Mouse (Mus musculus): ENCODE measurements around the gene Phactr1. TPM values are rescaled to one million over a fixed set of nuclear protein-coding genes. Genes with fewer than 3 reads are reported as not detected.

Phactr1 gene
- 0.08 TPM for polyA plus RNA-seq (2021)

DNA sequence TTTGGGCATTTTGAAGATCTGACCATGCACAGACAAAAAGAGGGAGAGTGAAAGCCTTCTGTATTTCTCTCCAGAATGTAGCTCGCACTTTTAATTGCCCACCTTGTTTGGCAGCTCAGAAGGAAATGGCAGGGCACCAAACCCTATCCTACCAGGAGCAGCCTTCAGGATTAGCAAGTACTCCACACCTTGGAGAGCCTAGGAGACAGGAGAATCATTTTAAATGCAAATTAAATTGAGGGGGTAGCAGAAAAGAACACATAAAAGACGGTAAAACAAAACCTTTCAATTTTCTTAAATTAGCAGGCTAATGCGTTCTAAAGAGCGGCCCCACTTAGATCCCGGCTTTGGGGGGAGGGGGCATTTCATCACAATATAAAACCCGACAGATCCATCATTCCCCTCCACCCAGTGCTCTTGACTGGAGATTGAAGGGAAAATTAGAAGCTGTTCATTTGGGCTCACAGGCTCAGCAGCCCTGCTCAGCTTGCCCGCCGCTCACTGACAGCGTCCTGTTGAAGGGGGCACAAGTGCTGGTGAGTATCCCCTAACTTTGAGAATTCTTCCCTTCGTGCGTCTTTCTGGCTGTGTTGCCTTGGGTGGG is at the start of gene Phactr1:
TSS of gene Phactr1 (plus strand) at position 233 of the 604 bp plus-strand sequence.
- no peak for TF ChIP-seq CTCF (IDR thresholded peaks at IDR 0.05)
- in situ Hi-C loops (cut with MboI; ENCODE audit: low pct_unique_long_range_greater_than_20kb), result no loop called here
- ChIA-PET POLR2A (no interaction called here), CTCF (interaction anchor here (1.2 kb wide), 1 partner anchor 13 kb away, joined by 4 read pairs; no protein-coding TSS in a partner anchor)
- H3K27me3 ChIP-seq, result peaks cover 48% of the 10 kb centered on the region
- ATAC-seq (no peak), DNase-seq (ENCODE audit: low read depth, low spot score) (no peak)

- CTCF ChIA-PET, result no interaction called here
- DNase-seq (ENCODE audit: low read depth, low spot score), result no peak
- POLR2A ChIA-PET, result interaction anchor here (0.7 kb wide), 1 partner anchor 36 kb away, joined by 3 read pairs; no protein-coding TSS in a partner anchor
- in situ Hi-C loops (cut with MboI; ENCODE audit: low pct_unique_long_range_greater_than_20kb), result no loop called here
- ATAC-seq, result no peak
- TF ChIP-seq CTCF (IDR thresholded peaks at IDR 0.05), result no peak
- H3K27me3 ChIP-seq, result peaks cover 46% of the 10 kb centered on the region
These were observed 45.5 kb upstream of the Phactr1 start for GRCm38 (mm10) chr13:42634908-42635307.

GRCm38 (mm10) chr13:42650228-42650627 is 30.2 kb upstream of the Phactr1 start:
- no peak for ATAC-seq
- no peak for DNase-seq (ENCODE audit: low read depth, low spot score)
- in situ Hi-C loops (cut with MboI; ENCODE audit: low pct_unique_long_range_greater_than_20kb), result no loop called here
- peaks cover 26% of the 10 kb centered on the region for H3K27me3 ChIP-seq
- ChIA-PET POLR2A (no interaction called here), CTCF (interaction anchor here (1.3 to 1.5 kb wide), 2 partner anchors 11 to 14 kb away, joined by 4 to 5 read pairs; no protein-coding TSS in a partner anchor)
- TF ChIP-seq CTCF (IDR thresholded peaks at IDR 0.05), result no peak

DNA sequence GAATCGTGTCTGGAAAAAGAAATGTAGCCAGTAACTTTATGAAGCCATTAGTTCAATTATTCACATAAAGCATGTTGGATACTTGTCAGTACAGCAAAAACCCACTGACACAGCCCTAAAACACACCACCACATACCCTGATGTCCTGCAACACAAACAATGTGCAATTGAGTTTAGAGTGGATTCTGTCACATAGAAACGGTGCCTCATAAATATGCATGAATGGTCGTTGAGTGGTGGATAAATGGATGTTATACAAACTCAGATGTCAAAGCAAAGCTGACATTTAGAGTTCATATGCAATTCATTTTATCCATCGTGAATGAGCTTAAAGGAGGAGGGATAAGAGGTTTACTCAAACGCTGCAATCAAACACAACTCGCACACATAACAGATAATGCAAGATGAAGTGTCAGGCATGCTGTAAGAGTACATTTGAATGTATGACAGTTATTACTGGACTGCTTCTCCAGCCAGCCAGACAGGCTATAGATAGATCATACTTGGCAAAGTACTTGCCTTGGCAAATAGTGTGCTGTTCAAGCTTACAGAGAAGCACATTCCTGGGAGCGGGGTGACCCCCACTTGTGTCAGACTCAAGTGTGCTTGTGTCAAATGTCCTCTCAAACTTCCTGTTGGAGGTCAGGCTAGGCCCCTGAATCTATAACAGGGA is 23.6 kb upstream of the Phactr1 start:
- no peak for TF ChIP-seq CTCF (IDR thresholded peaks at IDR 0.05)
- POLR2A ChIA-PET, result no interaction called here
- in situ Hi-C loops (cut with MboI; ENCODE audit: low pct_unique_long_range_greater_than_20kb), result no loop called here

GRCm38 (mm10) chr13:42671651-42672290 is 8.7 kb upstream of the Phactr1 start:
- in situ Hi-C loops (cut with MboI; ENCODE audit: low pct_unique_long_range_greater_than_20kb), result no loop called here
- CTCF ChIA-PET, result no interaction called here
- TF ChIP-seq CTCF (IDR thresholded peaks at IDR 0.05), result no peak
- DNase-seq (ENCODE audit: low read depth, low spot score) (no peak), ATAC-seq (no peak)
- peaks cover 9% of the 10 kb centered on the region for H3K27me3 ChIP-seq
- POLR2A ChIA-PET, result interaction anchor here (1.0 kb wide), 1 partner anchor 37 kb away, joined by 3 read pairs; no protein-coding TSS in a partner anchor

More for the DNA sequence above, 23.6 kb upstream of the Phactr1 start:
- CTCF ChIA-PET, result interaction anchor here (0.6 to 1.6 kb wide), 6 partner anchors 10 to 166 kb away, joined by 3 to 6 read pairs (median 3); no protein-coding TSS in a partner anchor
- ATAC-seq, result no peak
- DNase-seq (ENCODE audit: low read depth, low spot score), result no peak
- H3K27me3 ChIP-seq, result peaks cover 12% of the 10 kb centered on the region

- in situ Hi-C loops (cut with MboI; ENCODE audit: low pct_unique_long_range_greater_than_20kb), result no loop called here
- TF ChIP-seq CTCF (IDR thresholded peaks at IDR 0.05), result no peak
- ATAC-seq, result no peak
- ChIA-PET CTCF (no interaction called here), POLR2A (no interaction called here)
- H3K27me3 ChIP-seq, result peaks cover 45% of the 10 kb centered on the region
- DNase-seq (ENCODE audit: low read depth, low spot score), result no peak
These were observed 876 bp downstream of the Phactr1 start for GRCm38 (mm10) chr13:42681299-42681698.

- ATAC-seq, result no peak
- TF ChIP-seq CTCF (IDR thresholded peaks at IDR 0.05), result no peak
- in situ Hi-C loops (cut with MboI; ENCODE audit: low pct_unique_long_range_greater_than_20kb), result no loop called here
- peaks cover 45% of the 10 kb centered on the region for H3K27me3 ChIP-seq
- DNase-seq (ENCODE audit: low read depth, low spot score), result no peak
- ChIA-PET POLR2A (interaction anchor here (0.6 to 0.7 kb wide), 2 partner anchors 21 to 142 kb away, joined by 3 to 5 read pairs; no protein-coding TSS in a partner anchor), CTCF (interaction anchor here (0.7 to 1.5 kb wide), 2 partner anchors 10 to 11 kb away, joined by 3 read pairs; no protein-coding TSS in a partner anchor)
These were observed 3.8 kb downstream of the Phactr1 start for GRCm38 (mm10) chr13:42684181-42684580.

DNA sequence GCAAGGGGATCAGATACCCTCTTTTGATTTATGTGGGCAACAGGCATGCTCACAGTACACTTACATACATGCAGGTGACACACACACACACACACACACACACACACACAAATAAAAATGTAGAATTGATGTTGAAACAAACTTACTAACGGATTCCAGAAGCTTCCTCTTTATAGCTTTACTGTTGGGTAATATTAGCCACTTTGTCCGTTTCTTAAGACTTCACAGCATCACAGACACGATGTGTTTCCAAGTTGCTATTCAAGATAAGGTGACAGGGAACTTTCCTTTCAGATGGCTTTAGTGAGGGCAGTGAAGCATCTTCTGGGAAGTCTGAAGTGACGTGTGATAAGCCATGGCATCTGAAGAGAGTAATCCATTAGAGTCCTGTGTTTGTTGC is 11.8 kb downstream of the Phactr1 start:
- ATAC-seq (no peak), DNase-seq (ENCODE audit: low read depth, low spot score) (no peak)
- no peak for TF ChIP-seq CTCF (IDR thresholded peaks at IDR 0.05)
- H3K27me3 ChIP-seq, result peaks cover 33% of the 10 kb centered on the region
- ChIA-PET CTCF (no interaction called here), POLR2A (no interaction called here)
- in situ Hi-C loops (cut with MboI; ENCODE audit: low pct_unique_long_range_greater_than_20kb), result no loop called here

DNA sequence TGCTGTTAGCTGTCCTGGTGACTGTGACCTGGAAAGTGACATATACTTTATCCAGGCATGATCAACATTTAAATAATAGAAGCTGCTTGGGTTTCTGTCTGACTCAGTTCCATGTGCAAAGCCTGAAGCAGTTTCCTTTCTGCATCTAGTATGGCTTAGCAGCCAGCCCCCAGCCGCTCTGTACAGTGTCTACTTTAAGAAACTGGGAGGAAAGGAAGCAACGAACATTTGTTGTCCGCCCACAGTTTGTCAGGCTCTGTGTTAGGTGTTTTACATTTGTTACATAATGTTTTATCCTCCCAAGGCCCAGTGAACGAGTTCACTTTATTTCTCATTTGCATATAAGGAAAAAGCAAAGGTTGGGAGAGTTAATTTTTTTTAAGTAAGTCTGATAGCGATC is 16.2 kb downstream of the Phactr1 start:
- POLR2A ChIA-PET, result no interaction called here
- DNase-seq (ENCODE audit: low read depth, low spot score), result no peak
- TF ChIP-seq CTCF (IDR thresholded peaks at IDR 0.05), result no peak
- no peak for ATAC-seq
- H3K27me3 ChIP-seq, result peaks cover 27% of the 10 kb centered on the region
- CTCF ChIA-PET, result interaction anchor here (0.8 kb wide), 1 partner anchor 26 kb away, joined by 3 read pairs; no protein-coding TSS in a partner anchor
- in situ Hi-C loops (cut with MboI; ENCODE audit: low pct_unique_long_range_greater_than_20kb), result no loop called here

DNA sequence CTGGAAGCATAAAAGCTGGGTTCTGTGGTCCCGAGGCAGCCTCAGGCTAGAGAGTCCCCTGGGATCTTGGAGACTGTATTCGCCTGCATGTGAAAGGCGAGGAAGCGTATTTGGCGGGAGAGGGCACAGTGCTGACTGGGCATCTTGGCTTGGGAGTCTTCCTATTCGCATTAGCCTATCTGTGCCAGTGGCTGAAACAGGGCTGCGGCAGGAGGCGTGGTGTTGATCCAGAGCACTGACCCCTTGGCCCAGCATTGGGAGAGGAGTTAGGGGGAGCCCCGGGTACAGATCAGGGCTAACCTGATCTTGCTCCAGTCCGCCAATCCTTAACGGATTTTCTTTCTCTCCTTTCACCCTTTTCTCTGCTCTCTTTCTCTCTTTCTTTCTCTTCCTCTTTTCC is 28.7 kb downstream of the Phactr1 start:
- in situ Hi-C loops (cut with MboI; ENCODE audit: low pct_unique_long_range_greater_than_20kb), result no loop called here
- peaks cover 42% of the 10 kb centered on the region for H3K27me3 ChIP-seq
- no peak for ATAC-seq
- no peak for TF ChIP-seq CTCF (IDR thresholded peaks at IDR 0.05)
- POLR2A ChIA-PET, result no interaction called here
- CTCF ChIA-PET, result no interaction called here
- no peak for DNase-seq (ENCODE audit: low read depth, low spot score)

All from Patski (cell line).